Mouse (Mus musculus) cerebellum, adult 18-20 months (tissue): ENCODE results near the gene Lins1.

ENCODE experiments used
- DNase-seq, 2 experiments: peaks; one replicate each; pipeline ENCODE4 v3.0.0; 2021

Lins1 gene

GRCm38 (mm10) chr7:66689620-66690360 lies at the start of gene Lins1:
Gene Lins1 (plus strand): TSS chr7:66689889.
- peak; percentile 95 to 99 for DNase-seq

- DNase-seq, result no peak
These were observed 44.0 kb upstream of the Lins1 start for GRCm38 (mm10) chr7:66645736-66646135.

- no peak for DNase-seq
These were observed 40.5 kb upstream of the Lins1 start for GRCm38 (mm10) chr7:66649181-66649580.

- no peak for DNase-seq
These were observed 38.8 kb upstream of the Lins1 start for GRCm38 (mm10) chr7:66650883-66651282.

- no peak for DNase-seq
These were observed 37.5 kb upstream of the Lins1 start for GRCm38 (mm10) chr7:66652216-66652615.

- no peak for DNase-seq
These were observed 36.1 kb upstream of the Lins1 start for GRCm38 (mm10) chr7:66653596-66653995.

GRCm38 (mm10) chr7:66655471-66655870 lies 34.2 kb upstream of the Lins1 start:
- no peak for DNase-seq

- no peak for DNase-seq
These were observed 29.4 kb upstream of the Lins1 start for GRCm38 (mm10) chr7:66660291-66660690.

- DNase-seq, result no peak
These were observed 28.7 kb upstream of the Lins1 start for GRCm38 (mm10) chr7:66660972-66661371.

GRCm38 (mm10) chr7:66661572-66661971 lies 28.1 kb upstream of the Lins1 start:
- peak; percentile 65 to 76 for DNase-seq

- DNase-seq, result no peak
These were observed 26.1 kb upstream of the Lins1 start for GRCm38 (mm10) chr7:66663548-66663947.

GRCm38 (mm10) chr7:66667064-66667463 lies 22.6 kb upstream of the Lins1 start:
- no peak for DNase-seq

- DNase-seq, result no peak
These were observed 13.9 kb upstream of the Lins1 start for GRCm38 (mm10) chr7:66675800-66676199.

- no peak for DNase-seq
These were observed 7.4 kb upstream of the Lins1 start for GRCm38 (mm10) chr7:66682119-66682863.

GRCm38 (mm10) chr7:66688721-66689120 lies 968 bp upstream of the Lins1 start:
- DNase-seq, result no peak

GRCm38 (mm10) chr7:66689294-66689619 lies 432 bp upstream of the Lins1 start, which contains the start of gene Asb7:
Gene Asb7 (minus strand): TSS chr7:66689596.
- DNase-seq, result no peak

GRCm38 (mm10) chr7:66694467-66694866 lies 4.8 kb downstream of the Lins1 start:
- no peak for DNase-seq

GRCm38 (mm10) chr7:66702721-66703120 lies 13.0 kb downstream of the Lins1 start:
- DNase-seq, result no peak

- DNase-seq, result no peak
These were observed 14.9 kb downstream of the Lins1 start for GRCm38 (mm10) chr7:66704631-66705030.

- no peak for DNase-seq
These were observed 21.5 kb downstream of the Lins1 start for GRCm38 (mm10) chr7:66711166-66711565.

GRCm38 (mm10) chr7:66724514-66724913 lies 34.8 kb downstream of the Lins1 start:
- DNase-seq, result no peak

- DNase-seq, result no peak
These were observed 35.3 kb downstream of the Lins1 start for GRCm38 (mm10) chr7:66724954-66725353.

- no peak for DNase-seq
These were observed 38.4 kb downstream of the Lins1 start for GRCm38 (mm10) chr7:66728072-66728471.

GRCm38 (mm10) chr7:66729232-66729631 lies 39.5 kb downstream of the Lins1 start:
- DNase-seq, result no peak
